Mouse (Mus musculus) hindbrain, embryonic 10.5 days (tissue): Measurements from ENCODE around the gene Abhd17c. TPM values are rescaled to one million over a fixed set of nuclear protein-coding genes. Genes with fewer than 3 reads are reported as not detected.

ENCODE experiments used
- DNase-seq: peaks from one replicate; pipeline ENCODE4 v3.0.0-alpha.2; 2017; ENCODE audit warnings: low spot score
- H3K27ac ChIP-seq: fragments of 300-500 bp; sonication (generic); 2 replicates; pipeline ENCODE4 v1.5.1; 2016; ENCODE audit warnings: mild to moderate bottlenecking, moderate library complexity
- H3K27me3 ChIP-seq: fragments of 300-500 bp; sonication (generic); 2 replicates; pipeline ENCODE4 v1.6.1; 2016; ENCODE audit warnings: mild to moderate bottlenecking; ENCODE audit not compliant: poor library complexity, insufficient read depth, severe bottlenecking
- H3K36me3 ChIP-seq: fragments of 300-500 bp; sonication (generic); 2 replicates; pipeline ENCODE4 v1.6.1; 2016; ENCODE audit warnings: mild to moderate bottlenecking, moderate library complexity
- H3K4me1 ChIP-seq: fragments of 300-500 bp; sonication (generic); replicated peaks from 2 replicates; pipeline ENCODE4 v1.6.1; 2016; ENCODE audit warnings: mild to moderate bottlenecking
- H3K4me3 ChIP-seq: fragments of 300-500 bp; sonication (generic); 2 replicates; pipeline ENCODE4 v1.5.1; 2016; ENCODE audit warnings: mild to moderate bottlenecking, moderate library complexity
- H3K9me3 ChIP-seq: fragments of 300-500 bp; sonication (generic); 2 replicates; pipeline ENCODE4 v1.6.1; 2016; ENCODE audit warnings: mild to moderate bottlenecking, moderate library complexity
- WGBS: fragments of 180-500 bp; shearing (Covaris S2); methylation state at CpG from one replicate; pipeline ENCODE4 v1.1.7; 2016; 5-methylcytosine and 5-hydroxymethylcytosine counted together
- polyA plus RNA-seq: library from polyadenylated mRNA; unstranded; fragments of >200 nt; fragmentation: Nextera tagmentation; extraction: Ambion mirVana; gene quantifications from 2 replicates; pipeline ENCODE4 v1.2.1, GENCODE M21; 2016

The Abhd17c gene
- polyA plus RNA-seq, 1 experiment from 2014 or later, result 32.2 TPM

- H3K27me3 ChIP-seq, result no peaks in the 10 kb centered on the region
- H3K27ac ChIP-seq, result no peak overlapping the region
- peaks cover 64% of the 10 kb centered on the region for H3K4me1 ChIP-seq
- H3K36me3 ChIP-seq, result peaks cover 15% of the 10 kb centered on the region
- H3K9me3 ChIP-seq, result no peaks in the 10 kb centered on the region
- H3K4me3 ChIP-seq, result peak overlapping the region; percentile 90
- WGBS, result 76% methylated on average over 4 of the region's 4 CpGs
- DNase-seq, result no peak
Observed at GRCm38 (mm10) chr7:84149821-84150220, 1.9 kb downstream of the Abhd17c start.

GRCm38 (mm10) chr7:84148896-84149295, 2.8 kb downstream of the Abhd17c start:
- Histone ChIP-seq H3K27me3 (no peaks in the 10 kb centered on the region), H3K9me3 (no peaks in the 10 kb centered on the region), H3K4me1 (peaks cover 73% of the 10 kb centered on the region), H3K36me3 (peaks cover 15% of the 10 kb centered on the region), H3K4me3 (peak overlapping the region; percentile 7; the same call in 1 of the 2 replicates), H3K27ac (no peak overlapping the region)
- 91% methylated on average over 3 of the region's 3 CpGs for WGBS
- DNase-seq, result no peak

- 98% methylated on average over 1 of the region's 1 CpGs for WGBS
- H3K9me3 ChIP-seq, result no peaks in the 10 kb centered on the region
- peaks cover 15% of the 10 kb centered on the region for H3K36me3 ChIP-seq
- no peak overlapping the region for H3K27ac ChIP-seq
- peaks cover 85% of the 10 kb centered on the region for H3K4me1 ChIP-seq
- no peak for DNase-seq
- H3K4me3 ChIP-seq, result no peak overlapping the region
- H3K27me3 ChIP-seq, result no peaks in the 10 kb centered on the region
Observed at GRCm38 (mm10) chr7:84147746-84148145, 3.9 kb downstream of the Abhd17c start.

- peaks cover 80% of the 10 kb centered on the region for H3K4me1 ChIP-seq
- H3K27me3 ChIP-seq, result no peaks in the 10 kb centered on the region
- H3K36me3 ChIP-seq, result peaks cover 15% of the 10 kb centered on the region
- no peaks in the 10 kb centered on the region for H3K9me3 ChIP-seq
- 71% methylated on average over 2 of the region's 2 CpGs for WGBS
- DNase-seq, result no peak
- no peak overlapping the region for H3K4me3 ChIP-seq
- no peak overlapping the region for H3K27ac ChIP-seq
Observed at GRCm38 (mm10) chr7:84145633-84146032, 6.1 kb downstream of the Abhd17c start.

- Histone ChIP-seq H3K4me1 (peaks cover 69% of the 10 kb centered on the region), H3K4me3 (no peak overlapping the region), H3K27ac (no peak overlapping the region), H3K27me3 (no peaks in the 10 kb centered on the region), H3K36me3 (peaks cover 2% of the 10 kb centered on the region), H3K9me3 (no peaks in the 10 kb centered on the region)
- WGBS, result 69% methylated on average over 7 of the region's 7 CpGs
- no peak for DNase-seq
Observed at GRCm38 (mm10) chr7:84142736-84143473, 8.8 kb downstream of the Abhd17c start.

- DNase-seq, result no peak
- Histone ChIP-seq H3K4me3 (no peak overlapping the region), H3K9me3 (no peaks in the 10 kb centered on the region), H3K27ac (no peak overlapping the region), H3K4me1 (peaks cover 65% of the 10 kb centered on the region), H3K27me3 (no peaks in the 10 kb centered on the region), H3K36me3 (no peaks in the 10 kb centered on the region)
- WGBS, result 91% methylated on average over 4 of the region's 4 CpGs
Observed at GRCm38 (mm10) chr7:84142196-84142595, 9.5 kb downstream of the Abhd17c start.

- H3K27ac ChIP-seq, result no peak overlapping the region
- H3K36me3 ChIP-seq, result no peaks in the 10 kb centered on the region
- no peak overlapping the region for H3K4me3 ChIP-seq
- peaks cover 41% of the 10 kb centered on the region for H3K4me1 ChIP-seq
- H3K9me3 ChIP-seq, result no peaks in the 10 kb centered on the region
- no peak for DNase-seq
- no peaks in the 10 kb centered on the region for H3K27me3 ChIP-seq
- WGBS, result 76% methylated on average over 4 of the region's 4 CpGs
Observed at GRCm38 (mm10) chr7:84139566-84139965, 12.1 kb downstream of the Abhd17c start.

- H3K9me3 ChIP-seq, result no peaks in the 10 kb centered on the region
- 82% methylated on average over 4 of the region's 4 CpGs for whole genome bisulfite sequencing
Observed at GRCm38 (mm10) chr7:84138731-84139130, 13.0 kb downstream of the Abhd17c start.

GRCm38 (mm10) chr7:84137779-84138178, 13.9 kb downstream of the Abhd17c start:
- Histone ChIP-seq H3K27ac (no peak overlapping the region), H3K27me3 (no peaks in the 10 kb centered on the region), H3K4me1 (peaks cover 23% of the 10 kb centered on the region), H3K9me3 (no peaks in the 10 kb centered on the region), H3K4me3 (no peak overlapping the region), H3K36me3 (no peaks in the 10 kb centered on the region)
- 92% methylated on average over 3 of the region's 3 CpGs for WGBS
- no peak for DNase-seq

More at GRCm38 (mm10) chr7:84138731-84139130, 13.0 kb downstream of the Abhd17c start:
- Histone ChIP-seq H3K27ac (no peak overlapping the region), H3K36me3 (no peaks in the 10 kb centered on the region), H3K27me3 (no peaks in the 10 kb centered on the region), H3K4me1 (peaks cover 32% of the 10 kb centered on the region), H3K4me3 (no peak overlapping the region)
- DNase-seq, result no peak

- WGBS, result 73% methylated on average over 4 of the region's 4 CpGs
Observed at GRCm38 (mm10) chr7:84135799-84136700, 15.6 kb downstream of the Abhd17c start.

GRCm38 (mm10) chr7:84132704-84133103, 19.0 kb downstream of the Abhd17c start:
- no peak for DNase-seq
- Histone ChIP-seq H3K27ac (no peak overlapping the region), H3K4me1 (peaks cover 18% of the 10 kb centered on the region), H3K27me3 (no peaks in the 10 kb centered on the region), H3K4me3 (no peak overlapping the region), H3K9me3 (no peaks in the 10 kb centered on the region), H3K36me3 (no peaks in the 10 kb centered on the region)
- 80% methylated on average over 1 of the region's 1 CpGs for WGBS

More at GRCm38 (mm10) chr7:84135799-84136700, 15.6 kb downstream of the Abhd17c start:
- Histone ChIP-seq H3K27ac (no peak overlapping the region), H3K4me3 (no peak overlapping the region), H3K4me1 (peaks cover 17% of the 10 kb centered on the region), H3K36me3 (no peaks in the 10 kb centered on the region), H3K9me3 (no peaks in the 10 kb centered on the region), H3K27me3 (no peaks in the 10 kb centered on the region)
- no peak for DNase-seq

GRCm38 (mm10) chr7:84131736-84132135, 20.0 kb downstream of the Abhd17c start:
- H3K9me3 ChIP-seq, result no peaks in the 10 kb centered on the region
- no peak overlapping the region for H3K4me3 ChIP-seq
- H3K4me1 ChIP-seq, result peaks cover 18% of the 10 kb centered on the region
- H3K27me3 ChIP-seq, result no peaks in the 10 kb centered on the region
- no peak for DNase-seq
- no peak overlapping the region for H3K27ac ChIP-seq
- 83% methylated on average over 4 of the region's 4 CpGs for WGBS
- no peaks in the 10 kb centered on the region for H3K36me3 ChIP-seq

GRCm38 (mm10) chr7:84128661-84129060, 23.0 kb downstream of the Abhd17c start:
- DNase-seq, result no peak
- no peak overlapping the region for H3K4me3 ChIP-seq
- H3K36me3 ChIP-seq, result no peaks in the 10 kb centered on the region
- no peaks in the 10 kb centered on the region for H3K9me3 ChIP-seq
- H3K4me1 ChIP-seq, result peaks cover 18% of the 10 kb centered on the region
- no peaks in the 10 kb centered on the region for H3K27me3 ChIP-seq
- 79% methylated on average over 8 of the region's 8 CpGs for WGBS
- no peak overlapping the region for H3K27ac ChIP-seq
